Mouse (Mus musculus) lung, adult 2 months (tissue): ENCODE data around the gene Ppox.

Source experiments
- CTCF ChIP-seq: fragments of 200-500 bp; IDR thresholded peaks from 2 replicates; pipeline ENCODE4 v1.5.1; 2011; ENCODE audit warnings: mild to moderate bottlenecking, low read length, control low read depth; ENCODE audit not compliant: insufficient read depth
- POLR2A ChIP-seq: fragments of 200-500 bp; IDR thresholded peaks from 2 replicates; pipeline ENCODE4 v1.6.1; 2011; ENCODE audit warnings: low read depth, mild to moderate bottlenecking, control low read depth, low read length, borderline replicate concordance; ENCODE audit errors: extremely low read depth

GRCm38 (mm10) chr1:171274171-171274570 lies 6.8 kb downstream of the Ppox start:
- TF ChIP-seq POLR2A = no peak
- TF ChIP-seq CTCF = no peak
